Mouse (Mus musculus): ENCODE measurements around the gene Zcchc2. TPM values are rescaled to one million over a fixed set of nuclear protein-coding genes. Genes with fewer than 3 reads are reported as not detected.
A peak's percentile ranks its signal among the peaks of the same experiment; 100 is the strongest.

Zcchc2 gene
- polyA plus RNA-seq, 1 experiment from 2014 or later: 1.8 TPM

- ATAC-seq (ENCODE audit: insufficient number of reproducible peaks, insufficient read depth, low FRiP score, low TSS enrichment, low read depth): no peak
- Histone ChIP-seq H3K27me3 (no peaks in the 10 kb centered on the region), H3K4me2 (no peak overlapping the region), H3K4me3 (replicated peaks) (no peak overlapping the region), H3K9me3 (no peaks in the 10 kb centered on the region), H3K9ac (replicated peaks) (no peak overlapping the region), H3K36me3 (peaks cover 34% of the 10 kb centered on the region; the same call in 1 of the 2 replicates), H3K27ac (no peak overlapping the region), H3K4me1 (replicated peaks) (no peaks in the 10 kb centered on the region)
- 88% methylated on average over 2 of the region's 2 CpGs for WGBS
Observed at GRCm38 (mm10) chr1:106013759-106014158, 23.6 kb downstream of the Zcchc2 start.

- Histone ChIP-seq H3K4me1 (replicated peaks) (no peaks in the 10 kb centered on the region), H3K9me3 (no peaks in the 10 kb centered on the region), H3K36me3 (peaks cover 47% of the 10 kb centered on the region; the same call in 1 of the 2 replicates), H3K9ac (replicated peaks) (no peak overlapping the region), H3K27ac (no peak overlapping the region), H3K4me3 (replicated peaks) (no peak overlapping the region), H3K4me2 (no peak overlapping the region), H3K27me3 (no peaks in the 10 kb centered on the region)
- WGBS: 87% methylated on average over 6 of the region's 6 CpGs
- no peak for ATAC-seq (ENCODE audit: insufficient number of reproducible peaks, insufficient read depth, low FRiP score, low TSS enrichment, low read depth)
Observed at GRCm38 (mm10) chr1:106016262-106016661, 26.1 kb downstream of the Zcchc2 start.

- Histone ChIP-seq H3K4me1 (replicated peaks) (no peaks in the 10 kb centered on the region), H3K4me3 (replicated peaks) (no peak overlapping the region), H3K9ac (replicated peaks) (no peak overlapping the region), H3K36me3 (peaks cover 58% of the 10 kb centered on the region), H3K27me3 (no peaks in the 10 kb centered on the region), H3K9me3 (no peaks in the 10 kb centered on the region), H3K27ac (no peak overlapping the region), H3K4me2 (no peak overlapping the region)
- 89% methylated on average over 6 of the region's 6 CpGs for WGBS
- ATAC-seq (ENCODE audit: insufficient number of reproducible peaks, insufficient read depth, low FRiP score, low TSS enrichment, low read depth): no peak
Observed at GRCm38 (mm10) chr1:106019854-106020253, 29.6 kb downstream of the Zcchc2 start.

GRCm38 (mm10) chr1:106022998-106023397 lies 32.8 kb downstream of the Zcchc2 start:
- H3K4me3 ChIP-seq (replicated peaks): no peak overlapping the region
- no peak overlapping the region for H3K4me2 ChIP-seq
- no peak for ATAC-seq (ENCODE audit: insufficient number of reproducible peaks, insufficient read depth, low FRiP score, low TSS enrichment, low read depth)
- H3K36me3 ChIP-seq: peaks cover 60% of the 10 kb centered on the region
- no peaks in the 10 kb centered on the region for H3K4me1 ChIP-seq (replicated peaks)
- H3K27me3 ChIP-seq: no peaks in the 10 kb centered on the region
- H3K27ac ChIP-seq: no peak overlapping the region
- WGBS: 74% methylated on average over 1 of the region's 1 CpGs
- no peaks in the 10 kb centered on the region for H3K9me3 ChIP-seq
- H3K9ac ChIP-seq (replicated peaks): no peak overlapping the region

- H3K9ac ChIP-seq (replicated peaks): no peak overlapping the region
- ATAC-seq (ENCODE audit: insufficient number of reproducible peaks, insufficient read depth, low FRiP score, low TSS enrichment, low read depth): no peak
- no peak overlapping the region for H3K4me3 ChIP-seq (replicated peaks)
- 85% methylated on average over 2 of the region's 2 CpGs for WGBS
- H3K27ac ChIP-seq: no peak overlapping the region
- peaks cover 57% of the 10 kb centered on the region for H3K36me3 ChIP-seq
- H3K27me3 ChIP-seq: no peaks in the 10 kb centered on the region
- H3K4me2 ChIP-seq: no peak overlapping the region
- no peaks in the 10 kb centered on the region for H3K4me1 ChIP-seq (replicated peaks)
- H3K9me3 ChIP-seq: no peaks in the 10 kb centered on the region
Observed at GRCm38 (mm10) chr1:106024254-106024653, 34.0 kb downstream of the Zcchc2 start.

- no peaks in the 10 kb centered on the region for H3K27me3 ChIP-seq
- no peak overlapping the region for H3K9ac ChIP-seq (replicated peaks)
- no peak overlapping the region for H3K27ac ChIP-seq
- 92% methylated on average over 3 of the region's 3 CpGs for WGBS
- H3K36me3 ChIP-seq: peaks cover 56% of the 10 kb centered on the region
- H3K9me3 ChIP-seq: no peaks in the 10 kb centered on the region
- H3K4me1 ChIP-seq (replicated peaks): no peaks in the 10 kb centered on the region
- H3K4me3 ChIP-seq (replicated peaks): no peak overlapping the region
- ATAC-seq (ENCODE audit: insufficient number of reproducible peaks, insufficient read depth, low FRiP score, low TSS enrichment, low read depth): no peak
- no peak overlapping the region for H3K4me2 ChIP-seq
Observed at GRCm38 (mm10) chr1:106024778-106025177, 34.6 kb downstream of the Zcchc2 start.

- Histone ChIP-seq H3K4me3 (replicated peaks) (no peak overlapping the region), H3K36me3 (peaks cover 37% of the 10 kb centered on the region), H3K4me1 (replicated peaks) (no peaks in the 10 kb centered on the region), H3K9ac (replicated peaks) (no peak overlapping the region), H3K9me3 (no peaks in the 10 kb centered on the region), H3K4me2 (no peak overlapping the region), H3K27ac (no peak overlapping the region), H3K27me3 (no peaks in the 10 kb centered on the region)
- ATAC-seq (ENCODE audit: insufficient number of reproducible peaks, insufficient read depth, low FRiP score, low TSS enrichment, low read depth): no peak
- 92% methylated on average over 15 of the region's 15 CpGs for WGBS
Observed at GRCm38 (mm10) chr1:106029769-106030168, 39.6 kb downstream of the Zcchc2 start.

- no peak overlapping the region for H3K9ac ChIP-seq (replicated peaks)
- ATAC-seq (ENCODE audit: insufficient number of reproducible peaks, insufficient read depth, low FRiP score, low TSS enrichment, low read depth): no peak
- no peak overlapping the region for H3K27ac ChIP-seq
- H3K4me3 ChIP-seq (replicated peaks): no peak overlapping the region
- no peaks in the 10 kb centered on the region for H3K9me3 ChIP-seq
- H3K4me1 ChIP-seq (replicated peaks): no peaks in the 10 kb centered on the region
- H3K27me3 ChIP-seq: no peaks in the 10 kb centered on the region
- 95% methylated on average over 10 of the region's 10 CpGs for WGBS
- no peak overlapping the region for H3K4me2 ChIP-seq
- peaks cover 37% of the 10 kb centered on the region for H3K36me3 ChIP-seq
Observed at GRCm38 (mm10) chr1:106030331-106030730, 40.1 kb downstream of the Zcchc2 start.

- no peak for ATAC-seq (ENCODE audit: insufficient number of reproducible peaks, insufficient read depth, low FRiP score, low TSS enrichment, low read depth)
- Histone ChIP-seq H3K4me3 (replicated peaks) (no peak overlapping the region), H3K4me1 (replicated peaks) (no peaks in the 10 kb centered on the region), H3K9ac (replicated peaks) (no peak overlapping the region), H3K27me3 (no peaks in the 10 kb centered on the region), H3K4me2 (no peak overlapping the region), H3K36me3 (peaks cover 36% of the 10 kb centered on the region), H3K27ac (no peak overlapping the region), H3K9me3 (no peaks in the 10 kb centered on the region)
- 82% methylated on average over 2 of the region's 2 CpGs for WGBS
Observed at GRCm38 (mm10) chr1:106030886-106031285, 40.7 kb downstream of the Zcchc2 start.

GRCm38 (mm10) chr1:106031908-106032307 lies 41.7 kb downstream of the Zcchc2 start:
- H3K36me3 ChIP-seq: peaks cover 35% of the 10 kb centered on the region

GRCm38 (mm10) chr1:106034776-106035175 lies 44.6 kb downstream of the Zcchc2 start:
- H3K36me3 ChIP-seq: peaks cover 19% of the 10 kb centered on the region
- no peaks in the 10 kb centered on the region for H3K4me1 ChIP-seq (replicated peaks)
- 75% methylated on average over 7 of the region's 7 CpGs for WGBS
- no peak overlapping the region for H3K27ac ChIP-seq
- no peak overlapping the region for H3K4me3 ChIP-seq (replicated peaks)
- ATAC-seq (ENCODE audit: insufficient number of reproducible peaks, insufficient read depth, low FRiP score, low TSS enrichment, low read depth): no peak
- H3K9ac ChIP-seq (replicated peaks): no peak overlapping the region
- H3K27me3 ChIP-seq: no peaks in the 10 kb centered on the region
- H3K4me2 ChIP-seq: no peak overlapping the region
- no peaks in the 10 kb centered on the region for H3K9me3 ChIP-seq

More at GRCm38 (mm10) chr1:106031908-106032307, 41.7 kb downstream of the Zcchc2 start:
- whole genome bisulfite sequencing: 62% methylated on average over 6 of the region's 6 CpGs
- Histone ChIP-seq H3K4me1 (replicated peaks) (no peaks in the 10 kb centered on the region), H3K4me2 (no peak overlapping the region), H3K9ac (replicated peaks) (no peak overlapping the region), H3K27me3 (no peaks in the 10 kb centered on the region), H3K4me3 (replicated peaks) (no peak overlapping the region), H3K27ac (no peak overlapping the region), H3K9me3 (no peaks in the 10 kb centered on the region)
- no peak for ATAC-seq (ENCODE audit: insufficient number of reproducible peaks, insufficient read depth, low FRiP score, low TSS enrichment, low read depth)

- no peaks in the 10 kb centered on the region for H3K27me3 ChIP-seq
- no peak overlapping the region for H3K27ac ChIP-seq
- no peak overlapping the region for H3K4me3 ChIP-seq (replicated peaks)
- WGBS: 60% methylated on average over 19 of the region's 19 CpGs
- H3K9ac ChIP-seq (replicated peaks): no peak overlapping the region
- H3K4me1 ChIP-seq (replicated peaks): no peaks in the 10 kb centered on the region
- H3K9me3 ChIP-seq: no peaks in the 10 kb centered on the region
- H3K36me3 ChIP-seq: peaks cover 6% of the 10 kb centered on the region; the same call in 1 of the 2 replicates
- peak overlapping the region; percentile 27 for H3K4me2 ChIP-seq
- ATAC-seq (ENCODE audit: insufficient number of reproducible peaks, insufficient read depth, low FRiP score, low TSS enrichment, low read depth): peak; percentile 70; the same call in 1 of the 2 replicates
Observed at GRCm38 (mm10) chr1:106036861-106037599, 46.8 kb downstream of the Zcchc2 start.

Data from limb, embryonic 12.5 days (tissue).